Mouse (Mus musculus) spleen, adult 12 weeks (tissue): ENCODE results near the gene Lmbr1l.

ENCODE experiments used
- DNase-seq: peaks from one replicate; pipeline ENCODE4 v3.0.0; 2022; ENCODE audit warnings: low spot score

Gene Lmbr1l

DNA sequence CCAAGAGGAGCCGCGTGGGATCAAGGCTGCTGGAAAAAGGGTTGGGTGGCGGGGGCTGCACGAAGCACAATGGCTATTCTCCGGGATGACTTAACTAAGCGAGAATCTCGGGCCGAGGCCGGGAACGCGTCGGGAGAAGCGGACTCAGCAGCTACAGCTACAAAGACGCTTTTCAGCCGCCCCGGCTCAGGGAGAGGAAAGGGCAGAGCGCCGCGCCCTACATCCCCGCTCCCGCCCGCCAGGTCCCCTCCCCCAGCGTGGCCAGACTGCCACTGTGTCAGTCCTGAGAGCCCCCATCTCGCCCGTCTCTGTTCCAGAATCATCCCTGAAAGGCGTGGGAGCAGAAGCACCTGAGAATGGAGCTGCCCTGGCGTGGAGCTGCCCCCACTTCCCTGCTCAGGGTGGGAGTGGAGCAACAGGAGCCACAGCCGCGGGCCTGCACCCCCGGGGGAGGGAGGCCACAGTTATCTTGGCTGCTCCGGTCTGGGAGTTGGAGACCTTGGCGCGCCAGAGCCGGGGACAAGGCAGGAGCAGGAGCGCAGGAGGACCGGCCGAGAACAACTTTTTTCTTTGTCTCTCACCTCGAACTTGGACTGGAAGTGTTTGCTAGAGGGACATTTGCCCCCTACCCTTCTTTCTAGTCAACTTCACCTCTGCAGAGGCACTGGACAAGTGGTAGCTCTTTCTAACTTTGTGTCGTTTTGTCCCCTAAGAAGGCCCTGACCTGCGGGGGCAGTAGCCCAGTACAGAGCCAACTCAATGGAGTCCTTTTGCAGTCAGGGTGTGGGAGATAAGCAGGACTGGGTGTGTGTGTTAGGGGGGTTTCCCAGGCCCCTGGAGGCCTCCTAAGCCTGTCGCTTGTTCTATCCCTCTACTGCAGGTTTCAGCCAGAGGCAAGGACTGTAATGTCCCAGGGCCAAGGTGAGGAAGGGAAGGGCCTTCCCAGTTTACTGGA, 22.1 kb downstream of the Lmbr1l start:
- no peak for DNase-seq

DNA sequence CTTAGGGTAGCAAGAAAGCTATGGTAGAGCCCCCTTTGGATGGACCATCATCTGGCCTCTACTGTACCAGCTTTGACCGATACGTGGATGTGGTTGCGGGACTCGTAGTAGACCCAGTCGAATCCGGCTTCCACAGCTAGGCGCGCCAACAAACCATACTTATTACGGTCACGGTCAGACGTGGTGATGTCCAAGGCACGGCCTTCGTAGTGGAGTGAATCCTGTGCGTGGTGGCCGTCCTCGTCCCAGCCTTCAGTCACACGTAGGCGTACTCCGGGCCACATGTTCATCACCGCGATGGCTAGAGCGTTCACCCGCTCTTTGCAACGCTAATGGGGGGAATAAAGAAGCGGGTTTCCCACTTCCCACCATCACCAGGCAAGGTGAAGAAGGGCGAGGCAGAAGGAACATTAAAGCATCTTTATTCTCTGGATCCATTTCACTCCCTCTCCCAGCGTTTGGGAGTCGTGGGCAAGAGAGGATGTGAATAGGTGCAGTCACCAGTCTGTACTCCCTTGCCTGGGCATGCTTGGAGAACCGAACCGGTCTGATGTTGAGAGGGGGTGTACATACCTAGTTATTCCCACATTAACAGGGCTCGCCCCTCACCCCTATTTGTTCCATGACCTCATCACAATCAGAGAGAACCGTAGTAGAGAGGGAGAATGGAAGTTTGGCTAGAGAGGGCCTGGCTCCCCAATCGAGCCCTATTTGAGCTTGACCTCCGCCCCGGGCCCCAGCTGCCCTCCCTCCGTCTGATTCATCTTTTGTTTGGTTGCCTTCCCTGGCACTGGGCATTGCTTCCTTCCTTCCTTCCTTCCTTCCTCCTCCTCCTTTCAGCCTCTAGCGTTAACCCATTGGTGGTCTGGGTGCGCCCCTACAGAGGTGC, 23.0 kb downstream of the Lmbr1l start:
- DNase-seq = no peak

DNA sequence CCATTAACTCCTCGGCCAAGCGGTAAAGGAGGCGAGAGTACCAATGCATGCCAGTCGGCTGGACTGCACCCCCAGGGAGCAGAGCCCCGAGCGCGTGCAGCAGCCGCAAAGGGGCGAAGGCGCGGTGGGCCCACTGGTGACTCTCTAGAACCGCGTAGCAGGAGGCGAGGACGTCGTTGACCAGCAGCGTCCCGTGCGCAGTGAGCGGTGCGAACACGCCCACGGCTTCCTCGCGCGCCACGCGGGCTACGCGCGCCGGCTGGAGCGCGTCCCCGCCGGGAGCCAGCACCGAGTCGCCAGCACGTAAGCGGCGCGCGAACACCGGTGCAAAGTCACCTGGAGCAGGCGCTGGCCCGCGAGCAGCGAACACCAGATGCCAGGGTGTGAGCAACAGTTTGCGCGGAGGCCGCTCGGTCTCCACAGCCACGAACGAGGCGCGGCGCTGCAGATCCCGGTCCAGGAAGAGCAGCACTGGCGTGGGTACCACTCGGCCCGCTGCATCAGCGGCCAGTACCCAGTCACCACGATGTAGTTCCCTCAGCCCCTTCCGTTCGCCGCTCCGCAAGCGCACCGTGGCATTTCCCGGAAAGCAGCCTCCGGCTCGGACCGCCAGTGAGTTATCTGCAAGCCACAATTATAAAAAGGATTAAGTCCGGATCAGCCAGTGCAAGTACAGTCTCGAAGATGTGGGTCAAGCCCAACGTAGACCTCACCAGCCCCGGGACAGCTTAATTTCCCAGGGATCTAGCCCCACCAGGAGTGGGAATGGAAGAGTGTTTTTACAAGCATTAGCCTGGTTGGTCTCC, 23.9 kb downstream of the Lmbr1l start, which contains the start of gene Rhebl1:
Gene Rhebl1 (minus strand): TSS at position 601 of the 806 bp plus-strand sequence.
- DNase-seq = no peak

DNA sequence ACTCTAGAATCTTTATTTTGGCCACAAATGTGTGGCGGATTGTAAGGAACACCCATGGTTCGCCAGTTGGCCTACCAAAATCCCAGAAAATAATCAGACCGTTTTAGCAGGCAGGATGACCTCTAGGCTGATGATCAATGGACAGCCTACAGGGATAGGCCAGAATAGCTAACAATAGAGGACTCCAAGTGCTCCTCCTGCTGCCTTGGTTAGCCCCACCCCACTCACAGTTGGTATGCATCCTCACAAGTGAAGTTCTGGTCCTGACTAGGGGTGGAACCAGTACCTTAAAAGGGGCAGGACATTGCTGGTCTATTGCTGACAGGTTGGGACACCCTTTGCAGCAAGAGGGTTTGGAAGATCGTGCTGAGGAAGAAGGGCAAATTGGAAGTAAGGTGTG, 25.0 kb downstream of the Lmbr1l start:
- DNase-seq = no peak

DNA sequence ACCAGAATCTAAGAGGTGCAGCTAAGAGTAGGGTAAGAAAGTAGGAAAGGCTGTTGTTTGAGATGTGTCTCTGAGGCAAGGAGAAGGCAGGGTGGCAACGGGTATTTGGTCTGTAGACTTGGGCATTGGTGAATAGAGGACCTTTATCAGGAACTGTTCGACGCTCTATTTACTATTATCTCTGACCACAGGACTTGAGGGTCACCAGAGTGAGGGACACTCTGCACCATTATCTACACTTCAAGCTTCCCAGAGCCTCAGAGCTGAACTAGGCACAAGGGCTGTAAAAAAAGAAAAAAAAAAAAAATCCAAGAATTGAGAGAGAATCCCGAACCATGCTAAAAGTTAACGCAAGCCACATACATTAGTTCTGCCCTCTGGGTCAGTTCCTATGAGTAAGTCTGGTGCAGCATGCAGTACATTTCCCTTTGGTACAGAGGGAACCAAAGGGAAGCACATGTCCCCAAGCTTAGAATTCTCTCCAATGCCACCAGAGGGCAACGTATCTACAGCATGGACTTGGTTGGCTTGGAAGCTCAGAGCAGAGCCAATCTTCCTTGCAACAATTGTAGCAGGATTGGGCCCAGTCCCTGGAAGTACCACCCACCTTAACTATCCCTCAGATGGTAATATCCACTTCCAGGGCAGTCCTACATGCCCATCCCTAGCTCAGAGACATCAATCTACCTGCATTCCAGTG, 26.0 kb downstream of the Lmbr1l start:
- no peak for DNase-seq

DNA sequence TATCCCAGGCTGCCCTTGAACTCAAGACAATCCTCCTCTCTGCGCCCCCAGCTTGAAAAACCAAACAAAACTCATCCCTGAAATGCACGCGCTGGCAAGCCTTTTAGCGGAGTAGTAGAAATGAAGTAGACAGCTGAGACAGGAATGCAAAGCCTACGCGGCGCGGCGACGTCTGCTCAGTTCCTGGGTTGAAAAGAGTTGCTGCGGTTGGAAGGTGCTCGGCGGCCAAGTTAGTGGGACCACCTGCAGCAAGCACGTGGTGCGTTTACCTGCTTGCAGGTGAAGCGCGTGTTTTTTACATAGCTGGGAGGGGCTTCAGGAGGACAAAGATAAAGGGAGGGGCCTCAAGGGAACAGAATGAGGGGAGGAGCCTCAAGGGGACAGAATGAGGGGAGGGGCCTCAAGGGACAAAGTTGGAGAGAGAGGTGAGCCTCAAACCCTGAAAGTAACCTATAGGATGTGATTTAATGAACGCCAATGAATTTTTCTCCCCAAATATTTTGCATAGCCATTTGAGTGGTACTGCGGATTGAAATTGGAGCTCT, 26.8 kb downstream of the Lmbr1l start:
- DNase-seq = no peak

DNA sequence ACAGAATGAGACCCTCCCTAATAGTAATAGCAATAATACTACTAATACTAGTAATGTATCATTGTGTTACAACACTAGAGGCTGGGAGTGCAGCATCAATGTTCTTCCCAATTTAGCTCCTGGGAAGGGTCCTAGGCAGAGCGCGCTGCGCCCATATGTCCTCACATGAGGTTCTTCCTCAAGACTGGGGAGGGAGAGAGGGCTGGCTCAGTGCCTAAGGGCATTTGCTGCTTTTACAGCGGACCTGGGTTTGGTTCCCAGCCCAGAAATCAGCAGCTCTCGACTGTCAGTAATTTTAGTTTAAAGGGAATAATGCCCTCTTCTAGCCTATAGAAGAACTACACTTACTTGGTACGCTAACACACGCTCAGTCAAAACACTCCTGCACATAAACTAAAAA, 30.5 kb downstream of the Lmbr1l start:
- no peak for DNase-seq

DNA sequence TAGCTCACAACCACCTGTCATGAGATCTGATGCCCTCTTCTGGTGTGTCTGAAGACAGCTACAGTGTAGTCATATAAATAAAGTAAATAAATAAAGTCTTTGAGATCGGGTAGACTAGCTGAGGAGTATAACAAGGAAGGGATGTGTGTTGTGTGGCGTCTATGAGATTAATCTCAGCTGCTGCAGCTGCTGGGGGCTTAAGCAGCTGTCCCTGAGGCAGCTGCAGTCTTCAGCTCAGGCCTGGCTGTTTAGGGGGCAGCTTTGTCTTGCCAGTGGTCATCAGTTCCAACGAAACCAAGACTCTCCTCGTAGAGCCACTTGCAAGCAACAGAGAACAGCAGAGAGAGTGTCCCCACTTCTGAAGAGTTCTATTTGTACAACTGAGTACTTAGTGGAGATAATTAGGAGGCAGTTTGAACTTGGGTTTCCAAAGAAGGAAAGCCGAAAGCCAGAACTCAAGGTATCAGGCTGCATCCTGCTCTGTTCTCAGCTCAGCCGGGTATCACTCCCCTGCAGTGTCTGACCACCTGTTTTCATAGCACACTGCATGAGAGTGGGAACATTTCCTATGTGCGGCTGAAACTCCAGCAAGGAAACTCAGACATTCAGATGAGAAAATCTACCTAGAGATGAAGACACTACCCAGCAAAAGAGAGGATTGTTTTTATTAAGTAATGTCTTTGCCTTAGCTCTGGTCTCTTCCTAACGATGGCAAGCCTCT, 31.2 kb downstream of the Lmbr1l start:
- DNase-seq = no peak

DNA sequence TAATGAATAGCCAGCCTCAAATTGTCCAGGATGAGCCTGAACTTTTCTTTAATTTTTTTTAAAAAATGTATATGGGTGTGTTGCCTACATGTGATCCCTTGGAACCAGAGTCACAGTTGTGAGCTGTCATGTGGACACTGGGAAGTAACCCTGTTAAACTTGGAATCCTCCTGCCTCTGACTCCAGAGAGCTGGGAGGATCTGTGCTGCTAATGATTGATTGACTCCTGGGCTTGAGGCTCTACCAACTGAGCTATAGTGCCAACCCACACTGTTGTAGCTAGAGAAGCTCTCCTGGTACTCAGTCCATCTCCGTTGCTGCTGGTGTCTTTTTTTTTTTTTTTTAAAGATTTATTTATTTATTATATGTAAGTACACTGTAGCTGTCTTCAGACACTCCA, 33.9 kb downstream of the Lmbr1l start:
- DNase-seq = no peak

DNA sequence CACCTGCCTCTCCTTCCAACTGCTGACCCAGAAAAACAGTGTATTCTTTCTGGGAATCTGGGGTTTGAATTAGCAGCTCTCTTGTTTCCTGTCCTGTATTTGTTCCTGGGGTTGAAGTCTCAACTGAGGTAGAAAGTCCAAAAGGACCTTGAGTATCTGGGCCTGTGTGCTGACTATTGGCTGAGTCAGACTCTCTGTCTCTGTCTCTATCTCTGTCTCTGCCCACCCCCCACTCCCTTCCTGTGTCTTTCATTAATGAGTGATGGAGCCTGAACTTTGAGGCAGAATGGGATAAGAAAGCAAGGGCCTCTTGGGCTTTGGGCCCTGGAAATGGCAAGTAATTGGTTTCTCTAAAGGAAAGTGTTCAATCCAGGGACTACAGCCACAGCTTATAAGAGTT, 34.4 kb downstream of the Lmbr1l start:
- DNase-seq = no peak

DNA sequence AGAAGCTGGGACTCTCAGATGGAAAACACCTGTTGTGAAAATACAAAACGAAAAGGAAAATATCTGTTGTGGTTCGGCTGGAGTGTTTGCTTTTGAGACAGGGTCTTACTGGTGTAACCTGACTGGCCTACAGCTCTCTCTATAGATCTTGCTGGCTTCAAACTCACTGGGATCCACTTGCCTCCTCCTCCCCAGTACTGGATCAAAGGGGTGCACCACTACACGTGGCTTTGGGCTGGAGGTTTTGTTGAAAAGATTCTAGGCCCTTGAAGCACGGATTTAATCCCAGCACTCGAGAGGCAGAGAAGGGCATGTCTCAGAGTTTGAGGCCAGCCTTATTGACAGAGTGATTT, 36.4 kb downstream of the Lmbr1l start:
- DNase-seq = no peak

DNA sequence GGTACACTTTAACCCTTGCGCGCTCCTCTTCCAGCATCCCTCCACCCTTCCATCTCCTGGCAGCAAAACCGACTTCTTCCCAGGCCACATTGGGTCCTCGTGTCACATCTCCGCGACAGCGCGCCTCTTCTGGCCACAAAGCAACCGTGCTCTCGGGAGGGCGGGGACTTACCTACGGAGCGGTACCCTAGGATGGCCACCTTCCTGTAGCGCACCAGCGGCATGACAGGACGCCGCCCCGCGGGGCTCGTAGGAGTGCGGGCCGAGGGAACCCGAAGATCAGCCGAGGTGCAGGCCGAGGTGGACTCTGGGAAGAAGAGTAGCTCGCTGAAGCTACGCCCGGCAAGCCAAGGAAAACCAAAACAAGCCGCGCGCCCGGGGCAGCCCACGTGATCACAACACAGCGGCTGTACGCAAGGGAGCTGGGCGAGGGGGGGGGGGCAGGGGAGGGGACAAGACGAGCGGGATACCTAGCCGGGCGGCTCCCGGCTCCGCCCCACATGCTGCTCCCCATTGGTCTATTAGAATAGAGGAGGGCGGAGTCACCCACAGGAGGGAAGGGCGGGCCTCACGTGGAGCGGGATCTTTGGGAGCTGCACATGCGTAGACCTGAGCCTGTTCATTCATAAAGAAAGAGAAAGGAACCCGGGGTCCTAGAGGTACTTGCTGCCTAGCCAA, 36.9 kb downstream of the Lmbr1l start:
- peak; percentile 85 for DNase-seq

DNA sequence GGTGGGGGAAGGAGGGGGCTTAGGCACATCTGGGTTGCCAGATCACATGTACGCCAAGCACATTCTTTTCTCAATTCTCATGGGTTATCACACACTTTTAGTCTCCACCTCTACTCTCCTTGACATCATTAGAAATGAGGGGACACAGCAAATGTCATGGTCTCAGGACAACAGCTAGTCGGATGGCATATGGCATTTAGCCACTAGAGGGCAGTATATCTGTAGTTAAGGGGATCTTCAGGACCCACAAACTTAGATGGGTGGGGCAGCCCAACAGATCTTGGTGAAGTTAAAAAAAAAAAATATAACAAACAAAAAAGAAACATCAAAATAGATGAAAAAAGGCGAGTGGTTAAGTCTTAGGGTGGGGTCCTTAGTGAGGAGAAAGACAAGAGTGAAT, 40.7 kb downstream of the Lmbr1l start:
- peak; percentile 40 for DNase-seq

DNA sequence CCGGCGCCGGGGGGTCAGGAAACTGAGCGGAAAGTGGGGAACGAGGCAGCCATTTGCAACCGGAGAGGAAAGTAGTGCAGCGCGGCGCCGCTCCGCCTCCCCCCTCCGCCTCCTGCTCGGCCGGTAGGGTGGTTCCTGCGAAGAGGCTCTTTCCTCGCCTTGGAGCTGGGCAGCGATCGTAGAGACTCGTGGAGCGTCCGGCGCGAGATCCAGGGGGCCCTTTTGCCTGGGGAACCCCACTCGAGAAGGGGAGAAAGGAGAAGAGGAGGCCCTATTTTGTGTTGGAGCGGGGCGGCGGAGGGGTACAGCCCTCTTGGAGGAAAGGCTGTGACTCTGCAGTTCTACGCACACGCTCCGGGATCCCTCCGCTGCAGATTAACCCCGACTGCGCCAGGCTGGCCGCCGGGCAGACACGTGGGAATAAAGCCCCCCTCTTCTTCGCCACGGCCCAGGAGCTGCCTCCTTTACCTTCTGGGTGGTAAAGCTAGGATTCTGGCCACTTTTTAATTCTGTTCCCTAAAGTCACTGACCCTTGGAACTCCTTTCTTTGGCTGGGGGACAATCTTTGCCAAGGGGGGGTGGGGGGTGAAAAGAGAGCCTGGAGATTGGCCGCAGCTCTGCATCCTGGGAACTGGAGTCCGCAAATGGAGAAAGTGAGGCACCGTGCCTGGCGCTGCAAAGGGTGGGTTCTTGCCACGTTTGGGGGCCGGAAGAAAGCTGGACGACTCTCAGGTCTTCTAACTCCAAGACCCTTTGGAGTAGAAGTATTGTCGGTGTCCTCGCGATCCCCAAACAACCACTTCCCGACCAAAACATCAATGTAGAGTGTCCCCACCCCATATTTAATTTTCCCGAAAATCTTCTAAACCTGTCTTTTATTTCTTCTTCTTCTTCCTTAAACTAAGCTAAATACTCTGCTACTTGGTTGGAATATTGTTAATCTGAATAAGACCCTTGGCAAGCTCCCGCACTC, 45.8 kb downstream of the Lmbr1l start:
- peak; percentile 87 for DNase-seq

DNA sequence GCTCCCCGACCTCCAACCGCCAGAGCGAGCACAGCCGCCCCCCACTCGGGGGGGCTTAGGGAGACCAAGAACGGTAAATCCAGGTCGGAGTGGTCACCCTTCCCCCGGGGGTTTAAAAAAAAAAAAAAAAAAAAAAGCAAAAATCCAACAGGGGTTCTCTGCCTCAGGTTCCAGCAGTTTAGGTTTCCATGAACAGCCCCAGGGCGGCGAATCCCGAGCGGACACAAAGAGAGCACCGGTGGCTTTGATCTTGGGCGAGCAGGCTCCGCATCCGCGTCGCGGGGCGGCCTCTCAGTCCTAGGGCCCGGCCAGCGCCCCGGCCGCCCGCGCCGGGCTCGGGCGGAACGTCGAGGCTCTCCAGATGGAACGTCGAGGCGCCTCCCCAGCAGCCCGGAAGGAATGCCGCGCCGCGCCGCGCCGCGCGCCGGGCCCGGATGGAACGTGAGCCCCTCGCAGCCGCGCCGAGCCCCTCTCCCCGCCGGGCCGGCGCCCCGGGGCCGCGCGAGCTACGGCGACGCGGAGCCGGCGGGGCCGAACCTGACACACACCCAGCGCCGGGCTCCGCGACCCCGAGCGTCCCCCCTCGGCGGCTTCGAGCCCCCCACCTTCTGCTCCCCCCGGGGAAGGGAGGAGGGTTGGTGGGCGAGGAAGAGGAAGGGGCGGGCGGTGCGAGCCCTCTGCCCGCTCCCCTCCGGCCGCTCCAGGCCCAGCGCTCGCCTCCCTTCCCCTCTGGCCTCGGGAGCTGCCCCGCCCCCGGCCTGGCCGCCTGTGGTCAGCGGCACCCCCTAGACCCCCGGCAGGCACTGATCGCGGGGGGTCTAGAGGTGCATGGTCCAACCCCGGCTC, 46.7 kb downstream of the Lmbr1l start, which contains the start of gene Kmt2d:
Gene Kmt2d (minus strand): TSS at position 135 of the 846 bp plus-strand sequence.
- peak; percentile 32 for DNase-seq

DNA sequence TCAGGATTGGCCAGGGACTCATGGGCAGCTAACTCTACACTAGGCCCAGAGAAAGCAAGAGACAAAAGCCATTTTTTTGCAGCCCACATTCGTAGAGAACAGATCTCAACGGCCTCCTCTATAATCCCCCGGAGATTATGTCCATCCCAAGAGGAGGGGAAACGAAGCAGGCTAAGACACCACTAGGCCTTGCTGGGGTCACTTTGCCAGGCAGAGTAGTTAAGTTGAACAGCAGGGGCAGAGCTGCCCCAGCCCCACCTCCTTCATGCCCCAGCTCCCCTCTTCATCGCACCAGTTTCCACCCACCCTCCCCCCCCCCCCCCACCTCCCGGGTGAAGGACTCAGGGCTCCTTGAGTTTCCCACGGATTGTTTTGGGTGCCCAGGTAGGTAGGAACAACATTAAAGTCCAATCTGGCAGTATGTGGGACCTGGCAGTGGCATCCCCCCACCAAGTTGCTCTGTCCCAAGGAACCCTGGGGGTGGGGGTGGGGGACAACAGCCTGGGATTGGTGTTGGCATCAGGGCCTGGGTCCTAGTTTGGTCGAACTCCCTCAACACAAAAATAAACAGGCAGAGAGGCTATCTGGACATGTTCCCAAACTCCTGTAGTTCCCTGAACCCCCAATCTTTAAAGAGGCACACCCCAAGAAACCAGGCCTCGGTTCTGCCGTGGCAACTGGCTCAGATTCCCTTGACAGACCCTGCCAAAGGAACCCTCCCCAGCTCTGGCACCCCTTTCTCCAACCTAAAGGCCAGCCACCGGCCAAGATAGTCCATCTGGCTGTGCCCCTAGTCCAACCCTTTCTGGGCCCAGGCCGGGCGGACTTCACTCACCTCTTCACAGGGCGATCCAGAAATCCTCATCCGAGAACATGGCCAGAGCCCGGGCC, 47.6 kb downstream of the Lmbr1l start:
- DNase-seq = peak; percentile 25
